Comparison of ENCODE assay signal across 29 mouse cellular contexts in the genomic region with DNA sequence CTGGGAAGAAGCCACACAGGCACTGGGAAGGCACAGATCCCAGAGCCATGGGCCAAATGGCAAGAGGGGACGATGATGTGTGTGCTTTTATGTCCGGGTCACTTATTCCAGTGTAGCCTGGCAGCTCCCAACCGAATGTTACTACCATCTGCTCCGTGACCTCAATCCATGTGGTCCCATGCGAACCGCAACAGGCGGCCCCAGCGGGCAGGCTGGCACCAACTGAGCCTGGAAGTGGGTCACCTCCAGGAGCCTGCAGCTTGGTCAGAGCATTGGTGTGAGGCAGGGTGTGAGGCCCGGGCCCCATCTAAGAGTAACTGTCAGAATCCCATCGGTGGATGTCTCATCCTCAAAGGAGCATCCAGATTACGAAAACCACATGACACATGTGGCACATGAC.
DNase-seq lines count a peak whose midpoint lies in the region; ATAC-seq and TF ChIP-seq lines count a peak whose summit lies in the region.
"Had no signal": no experiment of that assay in that cellular context is flagged by ENCODE, and none has a peak within 500 bp of the region (broad histone marks: within the 10 kb centered on the region; RNA-seq: fewer than 3 reads in every experiment).

No protein-coding gene starts in this region.

- no peak overlapping the region for H3K4me2 ChIP-seq in heart, embryonic 11.5 days
- H3K4me2 ChIP-seq: embryonic facial prominence, embryonic 12.5 days; hindbrain, embryonic 13.5 days; liver, embryonic 13.5 days; midbrain, embryonic 12.5 days had no signal

- no peak for ATAC-seq in heart, embryonic 11.5 days (replicated peaks; ENCODE audit: insufficient number of reproducible peaks, low FRiP score, low TSS enrichment)
- ATAC-seq: forebrain, embryonic 16.5 days; intestine, embryonic 16.5 days; lung, postnatal 0 days had no signal

- WGBS in embryonic facial prominence, embryonic 10.5 days = 92% methylated on average over 11 of the region's 11 CpGs
- 93% methylated on average over 11 of the region's 11 CpGs for WGBS in heart, embryonic 11.5 days (ENCODE audit: insufficient replicate concordance)

- intact Hi-C loops in left cerebral cortex, postnatal 4 days (cut with DNase I) = no loop called here
- intact Hi-C loops in left cerebral cortex, postnatal 14 days (cut with DNase I) = no loop called here
- intact Hi-C loops in gastrocnemius, adult 2 months (cut with DNase I) = no loop called here

- peaks cover 11% of the 10 kb centered on the region for H3K4me1 ChIP-seq in embryonic facial prominence, embryonic 10.5 days
- H3K4me1 ChIP-seq in heart, embryonic 11.5 days (ENCODE audit: control insufficient read depth, insufficient read depth, low read length) = peaks cover 6% of the 10 kb centered on the region
- H3K4me1 ChIP-seq: liver, embryonic 13.5 days; megakaryocyte, embryonic 14.5 days had no signal

- no peaks in the 10 kb centered on the region for H3K36me3 ChIP-seq in embryonic facial prominence, embryonic 10.5 days (replicated peaks)
- no peaks in the 10 kb centered on the region for H3K36me3 ChIP-seq in heart, embryonic 11.5 days (ENCODE audit: control insufficient read depth, insufficient read depth, low read length)
- H3K36me3 ChIP-seq: embryonic facial prominence, embryonic 12.5 days; hindbrain, embryonic 13.5 days; liver, embryonic 13.5 days; midbrain, embryonic 12.5 days had no signal

- H3K27ac ChIP-seq in embryonic facial prominence, embryonic 10.5 days (replicated peaks) = peak overlapping the region; percentile 1; the same call in 1 of the 2 replicates
- H3K27ac ChIP-seq in gastrocnemius, adult 2 months = no peak overlapping the region
- H3K27ac ChIP-seq in heart, embryonic 11.5 days (ENCODE audit: low read depth, low read length) = no peak overlapping the region
- H3K27ac ChIP-seq: embryonic facial prominence, embryonic 12.5 days; hindbrain, embryonic 13.5 days; left cerebral cortex, adult 2 months; liver, embryonic 13.5 days; midbrain, embryonic 12.5 days; stomach, postnatal 0 days had no signal

- DNase-seq in left cerebral cortex, postnatal 4 days = peak; percentile 18
- no peak for DNase-seq in left cerebral cortex, postnatal 14 days (ENCODE audit: low spot score in 2 of 2)
- DNase-seq in cerebellum, adult 9-11 months = peak; percentile 30
- no peak for DNase-seq in embryonic facial prominence, embryonic 10.5 days (ENCODE audit: low spot score)
- no peak for DNase-seq in MN1 (ENCODE audit: low spot score)
- no peak for DNase-seq in left cerebral cortex, adult 18-20 months (ENCODE audit: low spot score in 2 of 2)
- DNase-seq in gastrocnemius, adult 2 months = no peak
- DNase-seq: adrenal gland, postnatal 25 days; gastrocnemius, postnatal 14 days; heart, postnatal 36 days; kidney, adult 9 months; kidney, postnatal 10 days; layer of hippocampus, adult 9-11 months; liver, embryonic 13.5 days; lung, adult 18-20 months; lung, postnatal 4 days; right cerebral cortex, postnatal 4 days; thymus, adult 18-20 months; thymus, postnatal 25 days had no signal

- H3K4me3 ChIP-seq in embryonic facial prominence, embryonic 10.5 days = no peak overlapping the region
- no peak overlapping the region for H3K4me3 ChIP-seq in gastrocnemius, adult 2 months
- no peak overlapping the region for H3K4me3 ChIP-seq in heart, embryonic 11.5 days (ENCODE audit: low read depth, low read length)
- H3K4me3 ChIP-seq: embryonic facial prominence, embryonic 12.5 days; hindbrain, embryonic 13.5 days; left cerebral cortex, adult 2 months; liver, embryonic 13.5 days; megakaryocyte, embryonic 14.5 days; midbrain, embryonic 12.5 days had no signal

- H3K9ac ChIP-seq in heart, embryonic 11.5 days (ENCODE audit: low read depth, low read length) = no peak overlapping the region
- H3K9ac ChIP-seq: embryonic facial prominence, embryonic 12.5 days; hindbrain, embryonic 13.5 days; liver, embryonic 13.5 days; midbrain, embryonic 12.5 days had no signal

- TF ChIP-seq CTCF in gastrocnemius, adult 2 months (IDR thresholded peaks at IDR 0.05) = no peak

- peaks cover 3% of the 10 kb centered on the region; the same call in 1 of the 2 replicates for H3K9me3 ChIP-seq in embryonic facial prominence, embryonic 10.5 days
- H3K9me3 ChIP-seq in heart, embryonic 11.5 days (replicated peaks; ENCODE audit: control insufficient read depth, low read length) = 0 out of 2 replicates have a peak, but pooled peaks cover 2% of the 10 kb centered on the region
- H3K9me3 ChIP-seq: hindbrain, embryonic 13.5 days; liver, embryonic 13.5 days; midbrain, embryonic 12.5 days had no signal

- H3K27me3 ChIP-seq in embryonic facial prominence, embryonic 10.5 days (replicated peaks; ENCODE audit: low read depth, poor library complexity, severe bottlenecking) = peaks cover 31% of the 10 kb centered on the region
- peaks cover 12% of the 10 kb centered on the region for H3K27me3 ChIP-seq in heart, embryonic 11.5 days (ENCODE audit: control insufficient read depth, insufficient read depth, low read length)

Comparison
In these comparisons a context has a peak if more than half of its experiments do, and no peak if none do; other contexts are left out.
1. DNase-seq: peak in left cerebral cortex, postnatal 4 days (single experiment) and cerebellum, adult 9-11 months (single experiment); none in left cerebral cortex, postnatal 14 days (0 of 2), embryonic facial prominence, embryonic 10.5 days (single experiment), MN1 (single experiment), left cerebral cortex, adult 18-20 months (0 of 2) and gastrocnemius, adult 2 months (single experiment).